10 mouse cellular contexts compared by ENCODE assay signal in the genomic region with DNA sequence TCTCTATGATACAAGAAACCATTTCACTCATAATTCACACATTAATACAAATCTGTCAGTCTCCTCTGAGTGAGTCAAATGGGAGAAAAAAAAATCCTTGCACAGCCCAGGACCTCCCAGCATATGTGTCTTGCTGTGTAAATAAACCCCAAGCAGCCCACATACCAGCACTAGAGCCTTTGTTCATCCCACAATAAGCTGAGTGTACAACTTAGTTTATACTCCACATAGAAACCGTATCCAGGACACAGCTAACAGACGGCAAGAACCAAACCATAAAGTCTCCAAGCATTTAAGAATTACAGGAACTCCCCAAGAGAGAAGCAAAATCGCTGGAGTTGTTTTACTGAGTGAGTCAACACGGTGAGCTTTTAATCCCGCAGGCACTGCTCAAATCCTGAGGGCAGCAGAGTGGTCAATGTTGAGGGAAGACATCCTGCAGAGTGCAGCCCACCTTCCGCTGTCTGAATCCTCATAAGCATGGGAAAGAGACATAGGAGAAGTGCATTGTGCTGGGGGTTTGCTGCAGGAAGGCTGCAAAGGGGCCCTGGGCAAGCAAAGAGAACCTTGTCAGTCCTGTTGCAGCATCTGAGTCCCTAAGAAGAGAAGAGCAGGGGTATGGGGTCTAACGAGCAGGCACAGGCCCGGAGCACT.
A peak's percentile ranks its signal among the peaks of the same experiment; 100 is the strongest.
DNase-seq lines count a peak whose midpoint lies in the region; ATAC-seq lines count a peak whose summit lies in the region.
"Had no signal": no experiment of that assay in that cellular context is flagged by ENCODE, and none has a peak within 500 bp of the region (broad histone marks: within the 10 kb centered on the region; RNA-seq: fewer than 3 reads in every experiment).

No protein-coding gene starts in this region.

- no peaks in the 10 kb centered on the region for H3K27me3 ChIP-seq in embryonic facial prominence, embryonic 11.5 days (ENCODE audit: control insufficient read depth, insufficient read depth, low read length)
- no peaks in the 10 kb centered on the region for H3K27me3 ChIP-seq in hindbrain, embryonic 14.5 days (ENCODE audit: control insufficient read depth, insufficient read depth, low read length)
- no peaks in the 10 kb centered on the region for H3K27me3 ChIP-seq in midbrain, embryonic 16.5 days (ENCODE audit: control insufficient read depth, insufficient read depth, low read depth, low read length)

- peak; percentile 10 to 26 for DNase-seq in layer of hippocampus, adult 18-20 months (ENCODE audit: low spot score in 2 of 2)
- no peak for DNase-seq in layer of hippocampus, adult 9-10 months (ENCODE audit: low spot score)
- no peak for DNase-seq in embryonic facial prominence, embryonic 11.5 days (ENCODE audit: low spot score)
- DNase-seq in hindbrain, embryonic 14.5 days (ENCODE audit: low spot score) = no peak
- no peak for DNase-seq in thymus, adult 18-20 months
- no peak for DNase-seq in adrenal gland, postnatal 36 days
- no peak for DNase-seq in cerebellum, postnatal 14 days
- DNase-seq: right cerebral cortex, postnatal 25 days had no signal

- H3K36me3 ChIP-seq in embryonic facial prominence, embryonic 11.5 days (replicated peaks; ENCODE audit: control insufficient read depth, insufficient read depth, low read depth, low read length) = no peaks in the 10 kb centered on the region
- H3K36me3 ChIP-seq in hindbrain, embryonic 14.5 days (replicated peaks; ENCODE audit: control insufficient read depth, insufficient read depth) = no peaks in the 10 kb centered on the region
- H3K36me3 ChIP-seq in midbrain, embryonic 16.5 days (ENCODE audit: control insufficient read depth, insufficient read depth, low read length) = no peaks in the 10 kb centered on the region

- H3K4me1 ChIP-seq in embryonic facial prominence, embryonic 11.5 days (ENCODE audit: control insufficient read depth, insufficient read depth, low read length) = no peaks in the 10 kb centered on the region
- no peaks in the 10 kb centered on the region for H3K4me1 ChIP-seq in hindbrain, embryonic 14.5 days (replicated peaks; ENCODE audit: control insufficient read depth, insufficient read depth, low read length)
- no peaks in the 10 kb centered on the region for H3K4me1 ChIP-seq in midbrain, embryonic 16.5 days (ENCODE audit: control insufficient read depth, insufficient read depth, low read length)

- no peaks in the 10 kb centered on the region for H3K9me3 ChIP-seq in embryonic facial prominence, embryonic 11.5 days (replicated peaks; ENCODE audit: control insufficient read depth, low read length)
- H3K9me3 ChIP-seq in hindbrain, embryonic 14.5 days (ENCODE audit: control insufficient read depth, low read length) = no peaks in the 10 kb centered on the region
- no peaks in the 10 kb centered on the region for H3K9me3 ChIP-seq in midbrain, embryonic 16.5 days (replicated peaks; ENCODE audit: control insufficient read depth, low read length, poor library complexity, severe bottlenecking)

- ATAC-seq in embryonic facial prominence, embryonic 11.5 days (replicated peaks; ENCODE audit: insufficient number of reproducible peaks, low FRiP score, low TSS enrichment, low read depth) = no peak
- peak; percentile 53; the same call in 1 of the 2 replicates for ATAC-seq in hindbrain, embryonic 14.5 days (ENCODE audit: low FRiP score)
- ATAC-seq in midbrain, embryonic 16.5 days = peak; percentile 51; the same call in 1 of the 2 replicates

- 0 out of 2 replicates have a peak overlapping the region, but pooled peaks have one; percentile 6 for H3K9ac ChIP-seq in embryonic facial prominence, embryonic 11.5 days (replicated peaks; ENCODE audit: low read length)
- H3K9ac ChIP-seq in hindbrain, embryonic 14.5 days = no peak overlapping the region
- no peak overlapping the region for H3K9ac ChIP-seq in midbrain, embryonic 16.5 days (ENCODE audit: low read depth, low read length)
- H3K9ac ChIP-seq: liver, embryonic 14.5 days had no signal

- H3K27ac ChIP-seq in embryonic facial prominence, embryonic 11.5 days (replicated peaks; ENCODE audit: low read depth, low read length) = no peak overlapping the region
- peak overlapping the region; percentile 54 for H3K27ac ChIP-seq in hindbrain, embryonic 14.5 days
- H3K27ac ChIP-seq in midbrain, embryonic 16.5 days (ENCODE audit: low read length) = no peak overlapping the region
- H3K27ac ChIP-seq: liver, embryonic 14.5 days had no signal

- WGBS in embryonic facial prominence, embryonic 11.5 days = 51% methylated on average over 8 of the region's 8 CpGs
- 50% methylated on average over 8 of the region's 8 CpGs for WGBS in hindbrain, embryonic 14.5 days
- 39% methylated on average over 8 of the region's 8 CpGs for WGBS in midbrain, embryonic 16.5 days

- H3K4me3 ChIP-seq in embryonic facial prominence, embryonic 11.5 days (ENCODE audit: low read depth, low read length) = no peak overlapping the region
- H3K4me3 ChIP-seq in hindbrain, embryonic 14.5 days (replicated peaks; ENCODE audit: low read length) = no peak overlapping the region
- H3K4me3 ChIP-seq in midbrain, embryonic 16.5 days (ENCODE audit: low read depth, low read length) = no peak overlapping the region

- H3K4me2 ChIP-seq in embryonic facial prominence, embryonic 11.5 days (ENCODE audit: low read depth, low read length) = no peak overlapping the region
- H3K4me2 ChIP-seq in hindbrain, embryonic 14.5 days (replicated peaks) = no peak overlapping the region
- no peak overlapping the region for H3K4me2 ChIP-seq in midbrain, embryonic 16.5 days (ENCODE audit: low read length)

Comparison
In these comparisons a context has a peak if more than half of its experiments do, and no peak if none do; other contexts are left out.
1. DNase-seq: peak in layer of hippocampus, adult 18-20 months (2 of 2); none in layer of hippocampus, adult 9-10 months (single experiment), embryonic facial prominence, embryonic 11.5 days (single experiment), hindbrain, embryonic 14.5 days (single experiment), thymus, adult 18-20 months (0 of 2), adrenal gland, postnatal 36 days (0 of 2) and cerebellum, postnatal 14 days (0 of 2).